Mouse (Mus musculus) lung, postnatal 25 days (tissue): Measurements from ENCODE around the gene Acadvl.
"Not testable (repeated sequence)": the region's sequence is repeated elsewhere in the genome, so short reads cannot be mapped to it uniquely, and the experiment has no call there.

Experiments used
- DNase-seq: peaks from one replicate; pipeline ENCODE4 v3.0.0; 2022; ENCODE audit warnings: low spot score

The Acadvl gene

GRCm38 (mm10) chr11:70027397-70027796 lies 12.2 kb upstream of the Acadvl start:
- DNase-seq: no peak

- no peak for DNase-seq
Observed at GRCm38 (mm10) chr11:70026689-70027088, 11.5 kb upstream of the Acadvl start.

- no peak for DNase-seq
Observed at GRCm38 (mm10) chr11:70024151-70024514, 8.9 kb upstream of the Acadvl start.

- no peak for DNase-seq
Observed at GRCm38 (mm10) chr11:70023481-70024150, 8.4 kb upstream of the Acadvl start.

- DNase-seq: peak; percentile 96
Observed at GRCm38 (mm10) chr11:70021264-70022132, 6.3 kb upstream of the Acadvl start.

- peak; percentile 87 for DNase-seq
Observed at GRCm38 (mm10) chr11:70020731-70021263, 5.6 kb upstream of the Acadvl start.

- DNase-seq: no peak
Observed at GRCm38 (mm10) chr11:70020022-70020631, 4.9 kb upstream of the Acadvl start.

- DNase-seq: no peak
Observed at GRCm38 (mm10) chr11:70019495-70020021, 4.3 kb upstream of the Acadvl start.

- DNase-seq: no peak
Observed at GRCm38 (mm10) chr11:70018131-70018990, 3.1 kb upstream of the Acadvl start.

- DNase-seq: no peak
Observed at GRCm38 (mm10) chr11:70017199-70017767, 2.1 kb upstream of the Acadvl start.

GRCm38 (mm10) chr11:70016669-70017068 lies 1.5 kb upstream of the Acadvl start, which contains the start of gene Dlg4:
TSS of gene Dlg4 (plus strand) at chr11:70016942.
- DNase-seq: no peak

GRCm38 (mm10) chr11:70016177-70016576 lies 966 bp upstream of the Acadvl start:
- not testable (repeated sequence) for DNase-seq

- DNase-seq: no peak
Observed at GRCm38 (mm10) chr11:70015677-70016076, 466 bp upstream of the Acadvl start.

GRCm38 (mm10) chr11:70014051-70014450 lies 1.2 kb downstream of the Acadvl start:
- DNase-seq: no peak

GRCm38 (mm10) chr11:70013408-70013807 lies 1.8 kb downstream of the Acadvl start:
- DNase-seq: no peak

GRCm38 (mm10) chr11:70012931-70013330 lies 2.3 kb downstream of the Acadvl start:
- no peak for DNase-seq

GRCm38 (mm10) chr11:70010961-70011360 lies 4.2 kb downstream of the Acadvl start:
- DNase-seq: no peak

- DNase-seq: no peak
Observed at GRCm38 (mm10) chr11:70010548-70010947, 4.7 kb downstream of the Acadvl start.

- no peak for DNase-seq
Observed at GRCm38 (mm10) chr11:70010033-70010432, 5.2 kb downstream of the Acadvl start.

- no peak for DNase-seq
Observed at GRCm38 (mm10) chr11:70005521-70005920, 9.7 kb downstream of the Acadvl start.

- no peak for DNase-seq
Observed at GRCm38 (mm10) chr11:70002471-70002870, 12.7 kb downstream of the Acadvl start.
